Comparison of ENCODE assay signal across 23 mouse cellular contexts in genomic region chr5:24264151-24264550, GRCm38 (mm10).
DNase-seq lines count a peak whose midpoint lies in the region; ATAC-seq and TF ChIP-seq lines count a peak whose summit lies in the region.
"Had no signal": no experiment of that assay in that cellular context is flagged by ENCODE, and none has a peak within 500 bp of the region (broad histone marks: within the 10 kb centered on the region; RNA-seq: fewer than 3 reads in every experiment).

No protein-coding gene starts in this region.

- no peak for TF ChIP-seq POLR2A in MEL (IDR thresholded peaks at IDR 0.05; ENCODE audit: control insufficient read depth in 1 of 2, insufficient read depth in 1 of 2, low read depth in 1 of 2, low read length in 2 of 2, poor library complexity in 1 of 2)

- no peaks in the 10 kb centered on the region for H3K79me2 ChIP-seq in MEL (ENCODE audit: control insufficient read depth, insufficient read depth, low read length, poor library complexity)

- H3K9ac ChIP-seq in MEL (ENCODE audit: control insufficient read depth, low read depth, low read length, poor library complexity, severe bottlenecking): no peak overlapping the region
- no peak overlapping the region for H3K9ac ChIP-seq in stomach, embryonic 14.5 days (replicated peaks; ENCODE audit: low read depth, low read length)
- no peak overlapping the region for H3K9ac ChIP-seq in heart, embryonic 11.5 days (ENCODE audit: low read depth, low read length)
- H3K9ac ChIP-seq in neural tube, embryonic 15.5 days (replicated peaks): no peak overlapping the region
- H3K9ac ChIP-seq: embryonic facial prominence, embryonic 15.5 days; heart, embryonic 15.5 days; hindbrain, embryonic 13.5 days had no signal

- no peak for TF ChIP-seq EP300 in MEL (IDR thresholded peaks at IDR 0.05; ENCODE audit: low read depth in 1 of 2, low read length in 2 of 2)

- 54% methylated on average over 4 of the region's 4 CpGs for whole genome bisulfite sequencing in stomach, embryonic 14.5 days
- WGBS in heart, embryonic 11.5 days (ENCODE audit: insufficient replicate concordance): 69% methylated on average over 4 of the region's 4 CpGs
- WGBS in neural tube, embryonic 15.5 days: 81% methylated on average over 4 of the region's 4 CpGs

- TF ChIP-seq CTCF in MEL (IDR thresholded peaks at IDR 0.05 in 2 of 3, conservative IDR thresholded peaks at IDR 0.05 in 1 of 3; ENCODE audit: control insufficient read depth in 1 of 3, insufficient read depth in 1 of 3, low read depth in 2 of 3, low read length in 3 of 3, poor library complexity in 1 of 3, severe bottlenecking in 1 of 3): no peak

- no peaks in the 10 kb centered on the region for H3K9me3 ChIP-seq in MEL (replicated peaks; ENCODE audit: insufficient read depth, low read length)
- no peaks in the 10 kb centered on the region for H3K9me3 ChIP-seq in stomach, embryonic 14.5 days (ENCODE audit: control insufficient read depth, low read depth, low read length)
- H3K9me3 ChIP-seq in heart, embryonic 11.5 days (replicated peaks; ENCODE audit: control insufficient read depth, low read length): no peaks in the 10 kb centered on the region
- no peaks in the 10 kb centered on the region for H3K9me3 ChIP-seq in neural tube, embryonic 15.5 days (replicated peaks)
- H3K9me3 ChIP-seq: embryonic facial prominence, embryonic 15.5 days; forebrain, embryonic 10.5 days; heart, embryonic 10.5 days; heart, embryonic 15.5 days; hindbrain, embryonic 13.5 days had no signal

- no peak overlapping the region for H3K27ac ChIP-seq in MEL (ENCODE audit: control insufficient read depth, low read depth, low read length)
- 0 out of 2 replicates have a peak overlapping the region, but pooled peaks have one; percentile 33 for H3K27ac ChIP-seq in stomach, embryonic 14.5 days (ENCODE audit: low read length)
- no peak overlapping the region for H3K27ac ChIP-seq in heart, embryonic 11.5 days (ENCODE audit: low read depth, low read length)
- H3K27ac ChIP-seq in neural tube, embryonic 15.5 days (replicated peaks): no peak overlapping the region
- H3K27ac ChIP-seq: embryonic facial prominence, embryonic 15.5 days; forebrain, embryonic 10.5 days; gastrocnemius, adult 2 months; heart, embryonic 15.5 days; hindbrain, embryonic 13.5 days; hindbrain, postnatal 0 days had no signal

- H3K36me3 ChIP-seq in MEL (ENCODE audit: control insufficient read depth in 1 of 2, insufficient read depth in 2 of 2, low read length in 2 of 2): peaks cover 0 to 6% of the 10 kb centered on the region in 2 experiments; a peak in 2 of 4 replicates
- H3K36me3 ChIP-seq in stomach, embryonic 14.5 days (ENCODE audit: control insufficient read depth, insufficient read depth, low read length): no peaks in the 10 kb centered on the region
- no peaks in the 10 kb centered on the region for H3K36me3 ChIP-seq in heart, embryonic 11.5 days (ENCODE audit: control insufficient read depth, insufficient read depth, low read length)
- H3K36me3 ChIP-seq in neural tube, embryonic 15.5 days: no peaks in the 10 kb centered on the region
- H3K36me3 ChIP-seq: embryonic facial prominence, embryonic 15.5 days; forebrain, embryonic 10.5 days; heart, embryonic 10.5 days; heart, embryonic 15.5 days; hindbrain, embryonic 13.5 days had no signal

- no peak overlapping the region for H3K4me2 ChIP-seq in stomach, embryonic 14.5 days (replicated peaks; ENCODE audit: low read depth, low read length)
- no peak overlapping the region for H3K4me2 ChIP-seq in heart, embryonic 11.5 days
- H3K4me2 ChIP-seq in neural tube, embryonic 15.5 days: no peak overlapping the region
- H3K4me2 ChIP-seq: embryonic facial prominence, embryonic 15.5 days; heart, embryonic 15.5 days; hindbrain, embryonic 13.5 days had no signal

- DNase-seq in 3T3-L1 (ENCODE audit: low read depth, low spot score) (peak; percentile 55), MEL (ENCODE audit: low read depth, low spot score) (no peak)
- DNase-seq in gastrocnemius, adult 8-10 months (ENCODE audit: low spot score in 2 of 2): no peak
- DNase-seq: cerebellum, adult 11 months; cerebellum, adult 8-10 months; cerebellum, postnatal 14 days; embryo, embryonic 11 days; gastrocnemius, adult 2 months; gastrocnemius, postnatal 36 days; heart, adult 11 months; heart, postnatal 14 days had no signal

- TF ChIP-seq RAD21 in MEL (IDR thresholded peaks at IDR 0.05; ENCODE audit: low read depth, low read length): no peak

- H3K4me1 ChIP-seq in MEL (ENCODE audit: control insufficient read depth in 1 of 2, insufficient read depth in 2 of 2, low read length in 2 of 2): peaks cover 0 to 28% of the 10 kb centered on the region in 2 experiments; a peak in 2 of 4 replicates
- H3K4me1 ChIP-seq in stomach, embryonic 14.5 days (ENCODE audit: control insufficient read depth, insufficient read depth, low read length): peaks cover 14% of the 10 kb centered on the region
- peaks cover 18% of the 10 kb centered on the region for H3K4me1 ChIP-seq in heart, embryonic 11.5 days (ENCODE audit: control insufficient read depth, insufficient read depth, low read length)
- H3K4me1 ChIP-seq in neural tube, embryonic 15.5 days: peaks cover 14% of the 10 kb centered on the region

- no peak for ATAC-seq in stomach, embryonic 14.5 days (ENCODE audit: insufficient number of reproducible peaks, insufficient read depth, low FRiP score, low read depth)
- ATAC-seq in heart, embryonic 11.5 days (replicated peaks; ENCODE audit: insufficient number of reproducible peaks, low FRiP score, low TSS enrichment): no peak
- no peak for ATAC-seq in neural tube, embryonic 15.5 days (ENCODE audit: low FRiP score)
- ATAC-seq: forebrain, embryonic 14.5 days; hindbrain, postnatal 0 days had no signal

- H3K4me3 ChIP-seq in MEL (ENCODE audit: control insufficient read depth in 1 of 2, insufficient read depth in 1 of 2, low read depth in 2 of 2, low read length in 2 of 2): no peak overlapping the region
- no peak overlapping the region for H3K4me3 ChIP-seq in stomach, embryonic 14.5 days (ENCODE audit: low read depth, low read length)
- no peak overlapping the region for H3K4me3 ChIP-seq in heart, embryonic 11.5 days (ENCODE audit: low read depth, low read length)
- no peak overlapping the region for H3K4me3 ChIP-seq in neural tube, embryonic 15.5 days (replicated peaks)
- H3K4me3 ChIP-seq: embryonic facial prominence, embryonic 15.5 days; erythroblast, embryonic 14.5 days; forebrain, embryonic 10.5 days; gastrocnemius, adult 2 months; heart, embryonic 10.5 days; heart, embryonic 15.5 days; hindbrain, embryonic 13.5 days had no signal

- H3K27me3 ChIP-seq in MEL (ENCODE audit: control insufficient read depth in 1 of 2, insufficient read depth in 2 of 2, low read length in 2 of 2): no peaks in the 10 kb centered on the region
- H3K27me3 ChIP-seq in stomach, embryonic 14.5 days (ENCODE audit: control insufficient read depth, insufficient read depth, low read length): no peaks in the 10 kb centered on the region
- H3K27me3 ChIP-seq in heart, embryonic 11.5 days (ENCODE audit: control insufficient read depth, insufficient read depth, low read length): no peaks in the 10 kb centered on the region
- no peaks in the 10 kb centered on the region for H3K27me3 ChIP-seq in neural tube, embryonic 15.5 days (replicated peaks)
- H3K27me3 ChIP-seq: CH12.LX; embryonic facial prominence, embryonic 15.5 days; heart, embryonic 15.5 days had no signal

TF ChIP-seq in MEL, 35 proteins besides CTCF, POLR2A, EP300 and RAD21:
- TF ChIP-seq SIN3A (IDR thresholded peaks at IDR 0.05; ENCODE audit: low read length) (no peak), USF1 (IDR thresholded peaks at IDR 0.05; ENCODE audit: low read depth, low read length) (0 out of 2 replicates have a peak, but pooled peaks have one; percentile 14)
